31 mouse cellular contexts compared by ENCODE assay signal in the genomic region with DNA sequence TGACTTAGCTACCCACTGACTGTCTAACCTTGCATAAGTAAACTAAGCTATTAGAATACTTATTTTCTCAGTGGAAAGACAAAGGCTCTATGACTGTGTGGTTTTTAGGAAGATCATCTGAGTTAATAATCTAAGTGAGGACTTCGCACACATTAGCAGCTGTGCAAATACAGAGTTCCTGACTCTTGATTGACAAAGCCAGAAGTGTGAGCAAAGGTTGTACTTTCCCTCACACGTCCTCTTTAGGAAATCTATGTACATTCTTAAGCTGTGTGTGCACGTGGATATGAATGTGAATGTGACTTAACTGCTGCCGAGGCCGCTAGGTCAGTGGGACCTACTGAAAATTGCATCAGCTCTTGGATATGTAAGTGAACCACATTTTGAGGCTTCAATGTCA.
"Had no signal": no experiment of that assay in that cellular context is flagged by ENCODE, and none has a peak within 500 bp of the region (broad histone marks: within the 10 kb centered on the region; RNA-seq: fewer than 3 reads in every experiment).

No protein-coding gene starts in this region.

- H3K9ac ChIP-seq: limb, embryonic 12.5 days; limb, embryonic 13.5 days; limb, embryonic 15.5 days; liver, embryonic 12.5 days; liver, embryonic 13.5 days; liver, embryonic 14.5 days; liver, embryonic 15.5 days; liver, postnatal 0 days; lung, embryonic 15.5 days; midbrain, embryonic 12.5 days; midbrain, embryonic 13.5 days; midbrain, embryonic 15.5 days; neural tube, embryonic 12.5 days had no signal

- H3K27ac ChIP-seq: left cerebral cortex, adult 2 months; limb, embryonic 10.5 days; limb, embryonic 12.5 days; limb, embryonic 13.5 days; limb, embryonic 15.5 days; liver, embryonic 12.5 days; liver, embryonic 13.5 days; liver, embryonic 14.5 days; liver, embryonic 15.5 days; lung, embryonic 15.5 days; macrophage; midbrain, embryonic 10.5 days; midbrain, embryonic 12.5 days; midbrain, embryonic 13.5 days; midbrain, embryonic 15.5 days; neural tube, embryonic 12.5 days had no signal

- DNase-seq: left cerebral cortex, postnatal 4 days; liver; liver, embryonic 13.5 days; liver, postnatal 0 days; lung, adult 18-20 months; lung, adult 2 months; lung, postnatal 10 days; lung, postnatal 14 days; lung, postnatal 36 days; lung, postnatal 4 days; midbrain, embryonic 14.5 days had no signal

- H3K36me3 ChIP-seq: limb, embryonic 10.5 days; limb, embryonic 12.5 days; limb, embryonic 13.5 days; limb, embryonic 15.5 days; liver, embryonic 12.5 days; liver, embryonic 13.5 days; liver, embryonic 15.5 days; lung, embryonic 15.5 days; midbrain, embryonic 10.5 days; midbrain, embryonic 12.5 days; midbrain, embryonic 13.5 days; midbrain, embryonic 15.5 days; neural tube, embryonic 12.5 days had no signal

- H3K4me2 ChIP-seq: limb, embryonic 12.5 days; limb, embryonic 13.5 days; limb, embryonic 15.5 days; liver, embryonic 11.5 days; liver, embryonic 12.5 days; liver, embryonic 13.5 days; liver, embryonic 15.5 days; lung, embryonic 15.5 days; midbrain, embryonic 11.5 days; midbrain, embryonic 12.5 days; midbrain, embryonic 13.5 days; midbrain, embryonic 15.5 days; neural tube, embryonic 12.5 days had no signal

- ATAC-seq: liver, embryonic 12.5 days; liver, postnatal 0 days; lung, postnatal 0 days; midbrain, embryonic 13.5 days; midbrain, embryonic 15.5 days; midbrain, embryonic 16.5 days had no signal

- H3K4me1 ChIP-seq: limb, embryonic 12.5 days; limb, embryonic 13.5 days; limb, embryonic 15.5 days; liver, embryonic 12.5 days; liver, embryonic 13.5 days; liver, embryonic 15.5 days; lung, embryonic 15.5 days; megakaryocyte, embryonic 14.5 days; midbrain, embryonic 10.5 days; midbrain, embryonic 12.5 days; midbrain, embryonic 13.5 days; midbrain, embryonic 15.5 days; neural tube, embryonic 12.5 days had no signal

- H3K9me3 ChIP-seq: limb, embryonic 10.5 days; limb, embryonic 12.5 days; limb, embryonic 13.5 days; limb, embryonic 15.5 days; liver, embryonic 12.5 days; liver, embryonic 13.5 days; liver, embryonic 15.5 days; lung, embryonic 15.5 days; midbrain, embryonic 10.5 days; midbrain, embryonic 12.5 days; midbrain, embryonic 13.5 days; midbrain, embryonic 15.5 days; neural tube, embryonic 12.5 days had no signal

- H3K4me3 ChIP-seq: left cerebral cortex, adult 2 months; limb, embryonic 10.5 days; limb, embryonic 12.5 days; limb, embryonic 13.5 days; limb, embryonic 15.5 days; liver, embryonic 12.5 days; liver, embryonic 13.5 days; liver, embryonic 15.5 days; lung, embryonic 15.5 days; megakaryocyte, embryonic 14.5 days; midbrain, embryonic 10.5 days; midbrain, embryonic 12.5 days; midbrain, embryonic 13.5 days; midbrain, embryonic 15.5 days; neural tube, embryonic 12.5 days had no signal

- H3K27me3 ChIP-seq: limb, embryonic 12.5 days; limb, embryonic 13.5 days; limb, embryonic 15.5 days; liver, embryonic 12.5 days; liver, embryonic 13.5 days; liver, embryonic 15.5 days; lung, embryonic 15.5 days; megakaryocyte, embryonic 14.5 days; midbrain, embryonic 12.5 days; midbrain, embryonic 13.5 days; midbrain, embryonic 15.5 days; neural tube, embryonic 12.5 days had no signal
